Comparison of ENCODE assay signal across 10 mouse cellular contexts in genomic region chr6:137144958-137145535, GRCm38 (mm10). TPM values are rescaled to one million over a fixed set of nuclear protein-coding genes. Genes with fewer than 3 reads are reported as not detected.
DNase-seq lines count a peak whose midpoint lies in the region; ATAC-seq and TF ChIP-seq lines count a peak whose summit lies in the region.
"Had no signal": no experiment of that assay in that cellular context is flagged by ENCODE, and none has a peak within 500 bp of the region (broad histone marks: within the 10 kb centered on the region; RNA-seq: fewer than 3 reads in every experiment).

No protein-coding gene starts in this region.

- peaks cover 34% of the 10 kb centered on the region for H3K4me1 ChIP-seq in lung, embryonic 16.5 days (replicated peaks; ENCODE audit: control insufficient read depth, insufficient read depth, low read length)
- H3K4me1 ChIP-seq in intestine, embryonic 16.5 days (ENCODE audit: control insufficient read depth, insufficient read depth, low read length): peaks cover 30% of the 10 kb centered on the region
- H3K4me1 ChIP-seq in stomach, embryonic 16.5 days (ENCODE audit: control insufficient read depth, insufficient read depth, low read length): peaks cover 26% of the 10 kb centered on the region
- no peaks in the 10 kb centered on the region for H3K4me1 ChIP-seq in cerebellum, adult 2 months (ENCODE audit: control insufficient read depth, insufficient read depth, low read length)
- H3K4me1 ChIP-seq: megakaryocyte, embryonic 14.5 days had no signal

- TF ChIP-seq CTCF in gastrocnemius, adult 2 months (IDR thresholded peaks at IDR 0.05): no peak
- no peak for TF ChIP-seq CTCF in cerebellum, adult 2 months (IDR thresholded peaks at IDR 0.05; ENCODE audit: borderline replicate concordance, insufficient read depth, low read depth, low read length)

- no peak overlapping the region for H3K9ac ChIP-seq in lung, embryonic 16.5 days (ENCODE audit: low read length)
- H3K9ac ChIP-seq in intestine, embryonic 16.5 days (ENCODE audit: low read depth, low read length): no peak overlapping the region
- no peak overlapping the region for H3K9ac ChIP-seq in stomach, embryonic 16.5 days (ENCODE audit: low read length)
- H3K9ac ChIP-seq: neural tube, embryonic 13.5 days had no signal

- H3K4me2 ChIP-seq in lung, embryonic 16.5 days (ENCODE audit: low read depth, low read length): peak overlapping the region; percentile 15; the same call in 1 of the 2 replicates
- no peak overlapping the region for H3K4me2 ChIP-seq in intestine, embryonic 16.5 days (ENCODE audit: low read depth, low read length)
- H3K4me2 ChIP-seq in stomach, embryonic 16.5 days (ENCODE audit: low read depth, low read length): 0 out of 2 replicates have a peak overlapping the region, but pooled peaks have one; percentile 2
- H3K4me2 ChIP-seq: neural tube, embryonic 13.5 days had no signal

- no peaks in the 10 kb centered on the region for H3K9me3 ChIP-seq in lung, embryonic 16.5 days (ENCODE audit: control insufficient read depth, low read length)
- no peaks in the 10 kb centered on the region for H3K9me3 ChIP-seq in intestine, embryonic 16.5 days (ENCODE audit: control insufficient read depth, low read length)
- H3K9me3 ChIP-seq in stomach, embryonic 16.5 days (replicated peaks; ENCODE audit: control insufficient read depth, low read length): no peaks in the 10 kb centered on the region
- H3K9me3 ChIP-seq: neural tube, embryonic 13.5 days had no signal

- no peak overlapping the region for H3K4me3 ChIP-seq in gastrocnemius, adult 2 months
- H3K4me3 ChIP-seq in lung, embryonic 16.5 days (ENCODE audit: low read length): no peak overlapping the region
- H3K4me3 ChIP-seq in intestine, embryonic 16.5 days (ENCODE audit: low read length): no peak overlapping the region
- H3K4me3 ChIP-seq in stomach, embryonic 16.5 days (replicated peaks; ENCODE audit: low read length): no peak overlapping the region
- no peak overlapping the region for H3K4me3 ChIP-seq in cerebellum, adult 2 months (replicated peaks; ENCODE audit: insufficient read depth, low read depth, low read length)
- H3K4me3 ChIP-seq: megakaryocyte, embryonic 14.5 days; neural tube, embryonic 13.5 days had no signal

- ATAC-seq in lung, embryonic 16.5 days (ENCODE audit: low read depth): peak; percentile 49
- ATAC-seq in intestine, embryonic 16.5 days: peak; percentile 55
- peak; percentile 18; the same call in 1 of the 2 replicates for ATAC-seq in stomach, embryonic 16.5 days (ENCODE audit: insufficient read depth, low FRiP score)

- H3K27ac ChIP-seq in gastrocnemius, adult 2 months: peak overlapping the region; percentile 35
- H3K27ac ChIP-seq in lung, embryonic 16.5 days (ENCODE audit: low read length): peak overlapping the region; percentile 75
- peak overlapping the region; percentile 21 for H3K27ac ChIP-seq in intestine, embryonic 16.5 days (ENCODE audit: low read length)
- H3K27ac ChIP-seq in stomach, embryonic 16.5 days (ENCODE audit: low read length): peak overlapping the region; percentile 79
- H3K27ac ChIP-seq in cerebellum, adult 2 months (ENCODE audit: insufficient read depth, low read length): no peak overlapping the region
- H3K27ac ChIP-seq: neural tube, embryonic 13.5 days had no signal

- H3K27me3 ChIP-seq in lung, embryonic 16.5 days (ENCODE audit: control insufficient read depth, insufficient read depth, low read depth, low read length): no peaks in the 10 kb centered on the region
- H3K27me3 ChIP-seq in intestine, embryonic 16.5 days (replicated peaks; ENCODE audit: control insufficient read depth, insufficient read depth, low read length): no peaks in the 10 kb centered on the region
- no peaks in the 10 kb centered on the region for H3K27me3 ChIP-seq in stomach, embryonic 16.5 days (ENCODE audit: control insufficient read depth, insufficient read depth, low read length)
- H3K27me3 ChIP-seq in cerebellum, adult 2 months (ENCODE audit: control insufficient read depth, insufficient read depth, low read length): no peaks in the 10 kb centered on the region; the same call in 1 of the 2 replicates
- H3K27me3 ChIP-seq: megakaryocyte, embryonic 14.5 days had no signal

- no peak for TF ChIP-seq POLR2A in cerebellum, adult 2 months (IDR thresholded peaks at IDR 0.05; ENCODE audit: borderline replicate concordance, insufficient read depth, low read length)

- intact Hi-C loops in gastrocnemius, adult 2 months (cut with DNase I): no loop called here

- no peaks in the 10 kb centered on the region for H3K36me3 ChIP-seq in lung, embryonic 16.5 days (ENCODE audit: control insufficient read depth, insufficient read depth, low read length)
- no peaks in the 10 kb centered on the region for H3K36me3 ChIP-seq in intestine, embryonic 16.5 days (ENCODE audit: control insufficient read depth, insufficient read depth, low read length)
- H3K36me3 ChIP-seq in stomach, embryonic 16.5 days (ENCODE audit: control insufficient read depth, insufficient read depth, low read length): no peaks in the 10 kb centered on the region
- H3K36me3 ChIP-seq: neural tube, embryonic 13.5 days had no signal

- DNase-seq in gastrocnemius, adult 2 months: no peak
- DNase-seq in gastrocnemius, adult 8-10 months (ENCODE audit: low spot score in 2 of 2): no peak
- DNase-seq in lung, postnatal 25 days (ENCODE audit: low spot score): no peak
- no peak for DNase-seq in cerebellum, adult 2 months
- DNase-seq in cerebellum, adult 9-10 months: no peak

- WGBS in lung, embryonic 16.5 days: 13% methylated on average over 11 of the region's 11 CpGs
- 38% methylated on average over 11 of the region's 11 CpGs for WGBS in intestine, embryonic 16.5 days
- WGBS in stomach, embryonic 16.5 days: 20% methylated on average over 11 of the region's 11 CpGs
- WGBS in cerebellum, adult 2 months: 43% methylated on average over 11 of the region's 11 CpGs

RNA-seq across cellular contexts. Expression of gene Rerg, which starts 25.2 kb away (rescaled TPM):
- total RNA-seq in gastrocnemius, adult 2 months (2021): 1 to 10 TPM; 1.4 to 1.7 TPM
- 1 to 10 TPM in 1 of 4 experiments, under 1 TPM in 3; 0.46 to 1.6 (median 0.76) TPM for total RNA-seq in gastrocnemius, adult 8-10 months (2022)
- 24.9 and 25.0 TPM in 2 replicates for polyA plus RNA-seq in lung, embryonic 16.5 days (2015; fragmentation: Nextera tagmentation; extraction: Ambion mirVana)
- 18.2 TPM in 2 replicates for polyA plus RNA-seq in intestine, embryonic 16.5 days (2015; fragmentation: Nextera tagmentation; extraction: Ambion mirVana)
- 29.9 and 32.1 TPM in 2 replicates for polyA plus RNA-seq in stomach, embryonic 16.5 days (2015; fragmentation: Nextera tagmentation; extraction: Ambion mirVana)
- polyA plus RNA-seq in cerebellum, adult 2 months (2012; rRNA removed): 7.0 and 9.2 TPM in 2 replicates
